Mouse (Mus musculus) cerebellum, postnatal 14 days (tissue): Measurements from ENCODE around the gene Npc2.

ENCODE experiments used
- DNase-seq, 2 experiments: peaks; one replicate each; pipeline ENCODE4 v3.0.0; 2021; ENCODE audit warnings: mixed read lengths in 2 of 2

Gene Npc2

DNA sequence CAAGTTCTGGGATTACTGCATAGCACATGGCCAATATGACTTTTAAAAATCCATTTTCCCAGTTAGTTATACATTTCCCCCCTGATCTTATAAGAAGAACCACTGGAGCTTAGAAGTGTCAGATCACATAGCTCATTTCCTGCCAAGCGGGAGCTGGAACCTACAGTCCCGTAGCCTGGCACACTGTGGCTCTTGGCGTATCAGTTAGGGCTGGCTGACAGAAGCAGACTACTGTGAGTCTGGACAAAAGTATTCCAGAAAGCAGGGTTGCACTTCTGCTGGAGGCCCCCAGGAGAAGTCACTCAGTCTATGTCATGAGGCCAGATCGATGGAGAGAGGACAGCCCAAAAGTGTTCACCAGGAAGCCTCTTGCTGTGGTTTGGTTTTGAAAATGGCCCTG is 46.6 kb downstream of the Npc2 start:
- no peak for DNase-seq

DNA sequence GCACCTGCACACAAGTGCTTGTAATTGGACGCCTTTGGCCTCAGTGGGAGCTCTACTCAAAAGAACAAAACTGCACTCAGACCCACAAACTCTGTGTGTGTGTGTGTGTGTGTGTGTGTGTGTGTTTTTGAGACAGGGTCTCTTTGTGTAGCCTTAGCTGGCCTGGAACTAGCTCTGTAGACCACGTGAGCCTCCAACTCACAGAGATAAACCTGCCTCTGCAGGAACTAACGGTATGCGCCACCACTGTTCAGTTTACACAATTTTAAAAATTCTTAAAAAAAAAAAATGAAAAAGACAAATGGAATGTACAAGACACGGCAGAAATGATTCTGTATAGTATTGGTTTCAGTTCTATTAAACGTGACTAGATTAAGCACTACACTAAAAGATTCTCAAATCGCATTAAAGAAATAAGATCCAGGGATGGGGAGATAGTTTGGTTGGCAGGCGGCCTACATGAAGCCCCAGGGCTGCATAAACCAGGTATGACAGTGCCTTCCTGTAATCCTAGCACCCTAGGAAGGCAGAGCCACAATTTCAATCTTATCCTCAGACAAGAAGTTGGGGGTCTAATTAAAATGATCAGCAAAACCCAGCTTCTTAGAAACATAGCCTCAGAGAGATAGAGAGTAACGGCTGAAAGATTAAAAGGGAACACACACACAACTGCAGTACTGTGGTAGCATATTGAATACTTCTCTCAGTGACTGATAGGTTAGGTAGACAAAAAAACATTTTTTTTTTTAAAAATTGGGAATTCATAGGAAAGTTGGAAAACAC is 54.3 kb downstream of the Npc2 start:
- no peak for DNase-seq

DNA sequence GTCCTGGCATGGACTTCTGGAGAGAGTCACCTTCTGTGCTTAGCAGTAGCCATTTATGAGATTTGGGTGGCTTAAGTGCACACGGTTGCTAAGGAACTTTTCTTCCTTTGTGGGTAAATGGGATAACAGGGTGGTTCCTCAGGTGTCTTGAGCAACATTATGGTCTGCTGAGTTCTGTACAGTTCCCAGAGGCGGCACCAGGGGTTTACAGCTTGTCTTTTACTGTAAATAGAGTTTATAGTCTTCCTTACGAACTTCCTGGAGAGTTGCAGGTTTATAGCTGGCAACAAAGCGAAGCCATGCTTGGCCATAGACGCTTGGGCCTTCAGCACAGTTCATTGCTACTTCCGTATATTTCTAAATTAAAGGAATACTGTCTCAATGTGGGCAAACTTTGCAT is 58.4 kb downstream of the Npc2 start:
- DNase-seq = no peak

DNA sequence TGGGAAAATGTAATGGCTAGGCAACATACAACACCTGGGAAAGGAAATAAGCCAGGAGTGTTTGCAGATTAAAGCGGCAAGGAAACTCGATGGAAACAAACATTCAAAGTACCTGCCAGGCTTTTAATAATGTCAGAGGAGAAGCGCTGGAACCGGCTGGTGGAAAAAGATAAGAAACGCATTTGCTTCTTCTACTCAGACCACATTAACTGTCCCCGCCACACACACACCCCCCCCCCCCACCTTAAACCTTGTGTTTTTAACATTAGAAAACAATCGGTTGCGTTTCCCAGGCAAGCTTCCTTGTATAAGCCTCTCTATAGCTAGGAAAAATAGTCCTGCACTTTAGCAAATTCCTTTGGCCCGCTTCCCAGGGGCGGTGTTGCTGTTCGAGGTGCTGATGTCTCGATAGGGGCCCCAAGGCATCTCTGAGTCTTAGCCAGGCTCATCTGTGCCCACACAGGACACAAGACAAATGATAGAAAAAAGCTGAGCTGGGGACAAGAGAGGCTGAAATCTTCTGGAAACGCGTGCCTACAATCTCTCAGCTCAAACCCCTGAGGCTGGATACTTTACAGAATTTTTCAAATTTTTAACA is 63.0 kb downstream of the Npc2 start:
- peak in 1 of 2 experiments; percentile 19 for DNase-seq

DNA sequence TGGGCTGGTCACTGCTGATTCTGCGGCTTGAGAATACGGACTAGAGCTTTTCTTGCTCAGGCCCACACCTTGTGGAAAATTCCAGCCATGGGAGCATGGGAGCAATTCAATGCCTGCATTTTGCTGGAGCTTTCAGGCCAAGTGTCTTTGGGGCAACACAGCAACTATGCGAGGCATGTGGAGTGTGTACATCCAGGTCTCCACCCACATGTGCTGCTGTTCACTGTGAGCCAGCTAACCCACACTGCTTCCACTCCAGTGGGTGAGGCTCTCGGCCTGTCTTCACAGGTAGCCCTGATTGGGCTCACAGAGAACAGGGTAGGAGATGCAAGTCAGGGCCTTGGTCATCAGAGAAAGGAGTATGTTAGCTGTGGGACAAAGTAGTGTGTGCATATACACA is 65.1 kb downstream of the Npc2 start:
- DNase-seq = no peak

DNA sequence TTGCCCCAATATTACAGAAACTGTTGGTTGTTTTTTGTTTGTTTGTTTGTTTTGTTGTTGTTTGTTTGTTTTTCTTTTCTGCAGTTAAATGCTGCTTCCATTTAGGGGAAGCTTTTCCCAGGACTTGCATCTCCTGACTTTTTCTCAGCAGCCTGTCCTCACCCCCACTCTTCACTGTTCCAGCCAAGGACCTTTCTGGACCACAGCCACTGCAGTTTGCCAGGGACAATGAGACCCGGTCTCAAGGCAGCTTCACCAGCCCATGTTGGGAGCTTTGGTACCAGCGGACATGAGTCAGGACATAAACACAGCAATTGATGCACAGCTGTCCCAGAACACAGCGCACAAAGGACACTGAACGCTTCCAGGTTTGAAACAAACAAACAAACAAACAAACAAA is 66.1 kb downstream of the Npc2 start:
- DNase-seq = peak; percentile 66 to 68
